ENCODE assay signal across 19 mouse cellular contexts in the genomic region with DNA sequence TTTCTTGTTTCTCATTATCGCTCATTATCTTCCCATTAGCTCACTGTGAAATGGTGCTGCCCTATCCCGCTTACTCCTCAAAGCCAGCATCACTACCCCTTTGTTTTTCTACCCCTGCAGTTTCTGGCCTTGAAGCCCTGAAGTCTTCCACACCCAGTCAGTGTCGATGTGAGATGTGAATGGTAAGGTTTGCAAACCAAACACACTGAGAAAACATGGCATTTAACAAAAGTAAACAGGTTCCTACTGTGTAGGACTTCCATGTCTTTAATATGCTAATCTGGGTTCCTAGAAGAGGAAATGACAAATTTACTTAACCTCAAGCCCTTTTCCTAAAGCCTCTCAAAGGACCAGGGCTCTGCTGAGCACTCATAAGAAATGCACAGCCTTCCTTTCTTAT.
A peak's percentile ranks its signal among the peaks of the same experiment; 100 is the strongest.
DNase-seq lines count a peak whose midpoint lies in the region; ATAC-seq and TF ChIP-seq lines count a peak whose summit lies in the region.
"Had no signal": no experiment of that assay in that cellular context is flagged by ENCODE, and none has a peak within 500 bp of the region (broad histone marks: within the 10 kb centered on the region; RNA-seq: fewer than 3 reads in every experiment).

No protein-coding gene starts in this region.

- H3K27me3 ChIP-seq in heart, postnatal 0 days (ENCODE audit: control insufficient read depth, insufficient read depth, low read length), result no peaks in the 10 kb centered on the region
- H3K27me3 ChIP-seq in midbrain, postnatal 0 days (ENCODE audit: insufficient read depth, low read length), result no peaks in the 10 kb centered on the region
- no peaks in the 10 kb centered on the region for H3K27me3 ChIP-seq in stomach, postnatal 0 days (ENCODE audit: control insufficient read depth, insufficient read depth, low read length)
- H3K27me3 ChIP-seq: embryonic facial prominence, embryonic 12.5 days; heart, embryonic 15.5 days had no signal

- no peak overlapping the region for H3K9ac ChIP-seq in heart, postnatal 0 days (replicated peaks; ENCODE audit: low read depth, low read length)
- no peak overlapping the region for H3K9ac ChIP-seq in midbrain, postnatal 0 days (replicated peaks; ENCODE audit: low read length, poor library complexity, severe bottlenecking)
- H3K9ac ChIP-seq in stomach, postnatal 0 days (ENCODE audit: low read length), result no peak overlapping the region
- H3K9ac ChIP-seq: embryonic facial prominence, embryonic 12.5 days; forebrain, postnatal 0 days; heart, embryonic 15.5 days had no signal

- WGBS in heart, postnatal 0 days, result 35% methylated on average over 3 of the region's 3 CpGs
- WGBS in midbrain, postnatal 0 days, result 56% methylated on average over 3 of the region's 3 CpGs
- WGBS in stomach, postnatal 0 days, result 36% methylated on average over 3 of the region's 3 CpGs

- TF ChIP-seq EP300 in heart, postnatal 0 days (IDR thresholded peaks at IDR 0.05; ENCODE audit: low read depth), result no peak
- no peak for TF ChIP-seq EP300 in stomach, postnatal 0 days (optimal IDR thresholded peaks at IDR 0.05)

- H3K4me2 ChIP-seq in heart, postnatal 0 days (ENCODE audit: low read depth, low read length), result no peak overlapping the region
- H3K4me2 ChIP-seq in midbrain, postnatal 0 days (ENCODE audit: low read depth, low read length, poor library complexity, severe bottlenecking), result no peak overlapping the region
- H3K4me2 ChIP-seq in stomach, postnatal 0 days (replicated peaks; ENCODE audit: low read depth), result no peak overlapping the region
- H3K4me2 ChIP-seq: embryonic facial prominence, embryonic 12.5 days; heart, embryonic 11.5 days; heart, embryonic 15.5 days had no signal

- no peaks in the 10 kb centered on the region for H3K4me1 ChIP-seq in heart, postnatal 0 days (ENCODE audit: control insufficient read depth, insufficient read depth)
- H3K4me1 ChIP-seq in midbrain, postnatal 0 days (ENCODE audit: insufficient read depth, low read length), result peaks cover 26% of the 10 kb centered on the region
- H3K4me1 ChIP-seq in stomach, postnatal 0 days (replicated peaks; ENCODE audit: control insufficient read depth, insufficient read depth), result no peaks in the 10 kb centered on the region
- H3K4me1 ChIP-seq: embryonic facial prominence, embryonic 12.5 days; heart, embryonic 15.5 days had no signal

- no peak for TF ChIP-seq CTCF in heart, postnatal 0 days (IDR thresholded peaks at IDR 0.05; ENCODE audit: low read depth)
- TF ChIP-seq CTCF in midbrain, postnatal 0 days (IDR thresholded peaks at IDR 0.05), result no peak
- no peak for TF ChIP-seq CTCF in stomach, postnatal 0 days (IDR thresholded peaks at IDR 0.05; ENCODE audit: low read depth)

- no peaks in the 10 kb centered on the region for H3K36me3 ChIP-seq in heart, postnatal 0 days (replicated peaks; ENCODE audit: control insufficient read depth, insufficient read depth, low read length)
- no peaks in the 10 kb centered on the region for H3K36me3 ChIP-seq in midbrain, postnatal 0 days (ENCODE audit: insufficient read depth, low read length)
- H3K36me3 ChIP-seq in stomach, postnatal 0 days (ENCODE audit: control insufficient read depth, insufficient read depth, low read length), result no peaks in the 10 kb centered on the region
- H3K36me3 ChIP-seq: embryonic facial prominence, embryonic 12.5 days; heart, embryonic 15.5 days; hindbrain, embryonic 10.5 days had no signal

- peak; percentile 10 for DNase-seq in heart, postnatal 0 days (ENCODE audit: low spot score)
- DNase-seq in heart, adult 18-20 months, result no peak
- DNase-seq in ES-CJ7 (ENCODE audit: low read depth, low spot score), result peak; percentile 64
- peak; percentile 61 for DNase-seq in ZHBTc4 (ENCODE audit: low read depth, low spot score)
- DNase-seq in midbrain, postnatal 0 days (ENCODE audit: low spot score), result no peak
- DNase-seq in frontal cortex, adult 2 months (ENCODE audit: extremely low spot score in 1 of 2, low spot score in 1 of 2), result no peak
- no peak for DNase-seq in stomach, postnatal 0 days (ENCODE audit: low spot score)
- DNase-seq: adrenal gland, postnatal 10 days; cerebellum, adult 11-12 months; cerebellum, adult 9-10 months; cerebellum, postnatal 25 days; forebrain, postnatal 0 days; gastrocnemius, postnatal 36 days; heart, adult 2 months had no signal

- no peaks in the 10 kb centered on the region for H3K9me3 ChIP-seq in heart, postnatal 0 days (replicated peaks; ENCODE audit: control insufficient read depth, low read length)
- H3K9me3 ChIP-seq in midbrain, postnatal 0 days (ENCODE audit: low read length), result no peaks in the 10 kb centered on the region
- H3K9me3 ChIP-seq in stomach, postnatal 0 days (ENCODE audit: control insufficient read depth, low read length), result no peaks in the 10 kb centered on the region
- H3K9me3 ChIP-seq: embryonic facial prominence, embryonic 12.5 days; heart, embryonic 15.5 days; hindbrain, embryonic 10.5 days had no signal

- no peak overlapping the region for H3K27ac ChIP-seq in heart, postnatal 0 days (ENCODE audit: low read depth)
- H3K27ac ChIP-seq in midbrain, postnatal 0 days (ENCODE audit: low read depth, low read length), result 0 out of 2 replicates have a peak overlapping the region, but pooled peaks have one; percentile 12
- H3K27ac ChIP-seq in stomach, postnatal 0 days (replicated peaks), result no peak overlapping the region
- H3K27ac ChIP-seq: embryonic facial prominence, embryonic 12.5 days; heart, adult 2 months; heart, embryonic 15.5 days had no signal

- no peak overlapping the region for H3K4me3 ChIP-seq in heart, postnatal 0 days (ENCODE audit: low read depth, low read length)
- no peak overlapping the region for H3K4me3 ChIP-seq in midbrain, postnatal 0 days (ENCODE audit: low read depth, low read length)
- no peak overlapping the region for H3K4me3 ChIP-seq in stomach, postnatal 0 days (ENCODE audit: low read depth, low read length)
- H3K4me3 ChIP-seq: embryonic facial prominence, embryonic 12.5 days; heart, adult 2 months; heart, embryonic 15.5 days; hindbrain, embryonic 10.5 days had no signal

- ATAC-seq in heart, postnatal 0 days (ENCODE audit: insufficient read depth, low read depth), result no peak
- no peak for ATAC-seq in midbrain, postnatal 0 days (ENCODE audit: low FRiP score)
- no peak for ATAC-seq in stomach, postnatal 0 days (ENCODE audit: low FRiP score, low TSS enrichment)
- ATAC-seq: forebrain, postnatal 0 days; inflammation-experienced regulatory T-cells, adult 6 months had no signal

Comparison
In these comparisons a context has a peak if more than half of its experiments do, and no peak if none do; other contexts are left out.
1. DNase-seq: peak in heart, postnatal 0 days (single experiment), ES-CJ7 (single experiment) and ZHBTc4 (single experiment); none in heart, adult 18-20 months (0 of 2), midbrain, postnatal 0 days (single experiment), frontal cortex, adult 2 months (0 of 2) and stomach, postnatal 0 days (single experiment).